Mouse (Mus musculus) liver, adult 2 months (tissue): Measurements from ENCODE around the gene Crip2. TPM values are rescaled to one million over a fixed set of nuclear protein-coding genes. Genes with fewer than 3 reads are reported as not detected.

Source experiments
- DNase-seq: peaks from one replicate; pipeline ENCODE4 v3.0.0-alpha.2; 2011; ENCODE audit warnings: low read depth, low spot score; ENCODE audit errors: extremely low read depth
- H3K27ac ChIP-seq: fragments of 200-500 bp; replicated peaks from 2 replicates; pipeline ENCODE4 v1.5.1; 2012; ENCODE audit warnings: low read depth, mild to moderate bottlenecking, control low read depth, inconsistent platforms, low read length; ENCODE audit not compliant: insufficient read depth
- H3K27me3 ChIP-seq: fragments of 200-500 bp; 2 replicates; pipeline ENCODE4 v1.6.1; 2012; ENCODE audit warnings: mild to moderate bottlenecking, moderate library complexity, low read length, inconsistent platforms; ENCODE audit not compliant: control insufficient read depth, insufficient read depth
- H3K36me3 ChIP-seq: fragments of 200-500 bp; 2 replicates; pipeline ENCODE4 v1.6.1; 2012; ENCODE audit warnings: low read length, inconsistent platforms; ENCODE audit not compliant: control insufficient read depth, insufficient read depth
- H3K4me1 ChIP-seq: fragments of 200-500 bp; 2 replicates; pipeline ENCODE4 v1.6.1; 2011; ENCODE audit warnings: low read length; ENCODE audit not compliant: control insufficient read depth, insufficient read depth
- H3K4me3 ChIP-seq: fragments of 200-500 bp; 2 replicates; pipeline ENCODE4 v1.5.1; 2011; ENCODE audit warnings: low read depth, mild to moderate bottlenecking, control low read depth, low read length, moderate library complexity; ENCODE audit not compliant: insufficient read depth
- H3K79me2 ChIP-seq: fragments of 200-500 bp; 2 replicates; pipeline ENCODE4 v1.6.1; 2012; ENCODE audit warnings: inconsistent platforms, mild to moderate bottlenecking, low read length, moderate library complexity; ENCODE audit not compliant: control insufficient read depth, insufficient read depth
- H3K9ac ChIP-seq: fragments of 200-500 bp; 2 replicates; pipeline ENCODE4 v1.6.1; 2012; ENCODE audit warnings: low read depth, mild to moderate bottlenecking, control low read depth, inconsistent platforms, low read length
- CTCF ChIP-seq: fragments of 200-500 bp; IDR thresholded peaks from 2 replicates; pipeline ENCODE4 v1.5.1; 2011; ENCODE audit warnings: low read depth, low read length, control low read depth
- POLR2A ChIP-seq: fragments of 200-500 bp; IDR thresholded peaks from 2 replicates; pipeline ENCODE4 v1.6.1; 2011; ENCODE audit warnings: low read length, control low read depth; ENCODE audit not compliant: insufficient read depth; ENCODE audit errors: extremely low read depth
- WGBS: fragments of 180-500 bp; shearing (Covaris S2); methylation state at CpG from one replicate; pipeline ENCODE4 v1.1.7; 2018; 5-methylcytosine and 5-hydroxymethylcytosine counted together
- polyA plus RNA-seq: library from polyadenylated mRNA; depleted of rRNA; stranded (reverse); fragments of >200 nt; gene quantifications from 2 replicates; pipeline ENCODE4 v1.2.3, GENCODE M21; 2012
- total RNA-seq: library from RNA; depleted of rRNA; stranded (reverse); fragments of >200 nt; gene quantifications from 2 replicates; pipeline ENCODE4 v1.2.3, GENCODE M21; 2014

Crip2 gene
- total and polyA plus RNA-seq, 2 experiments = 24.3 to 245 TPM

DNA sequence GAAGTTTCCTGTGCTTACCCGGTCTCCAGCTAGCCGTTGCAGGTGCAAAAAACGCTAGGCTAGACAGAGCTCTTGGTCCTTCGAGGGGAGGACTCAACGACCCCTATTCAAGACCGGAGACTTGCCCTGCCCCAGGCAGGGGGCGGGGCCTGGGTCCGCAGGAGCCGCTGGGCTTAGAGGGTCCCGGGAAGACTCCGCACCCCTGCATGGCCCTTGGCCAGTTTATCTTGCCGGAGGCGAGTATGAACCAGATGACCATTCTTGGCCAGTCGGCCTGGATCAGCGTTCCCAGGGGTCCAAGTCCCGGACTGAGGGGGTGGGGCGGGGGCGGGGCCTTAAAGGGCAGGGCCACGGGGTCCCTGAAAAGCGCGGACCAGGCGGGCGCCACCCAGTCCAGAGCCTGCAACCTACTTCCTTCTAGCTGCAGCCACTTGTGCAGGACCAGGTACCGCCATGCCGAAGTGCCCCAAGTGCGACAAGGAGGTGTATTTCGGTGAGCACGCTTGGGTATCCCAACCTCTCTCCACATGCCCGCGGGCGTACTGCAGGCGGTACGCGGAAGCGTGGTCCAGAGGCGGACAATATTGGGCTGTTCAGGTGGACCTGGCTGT is 11.7 kb downstream of the Crip2 start:
- Histone ChIP-seq H3K27me3 (no peaks in the 10 kb centered on the region), H3K27ac (no peak overlapping the region; the same call in 1 of the 2 replicates), H3K4me3 (peak overlapping the region; percentile 76), H3K9ac (peak overlapping the region; percentile 68), H3K36me3 (no peaks in the 10 kb centered on the region), H3K79me2 (no peaks in the 10 kb centered on the region), H3K4me1 (peaks cover 9% of the 10 kb centered on the region)
- DNase-seq = no peak
- 1% methylated on average over 36 of the region's 36 CpGs for WGBS
- TF ChIP-seq CTCF (no peak), POLR2A (0 out of 2 replicates have a peak, but pooled peaks have one; percentile 5)

DNA sequence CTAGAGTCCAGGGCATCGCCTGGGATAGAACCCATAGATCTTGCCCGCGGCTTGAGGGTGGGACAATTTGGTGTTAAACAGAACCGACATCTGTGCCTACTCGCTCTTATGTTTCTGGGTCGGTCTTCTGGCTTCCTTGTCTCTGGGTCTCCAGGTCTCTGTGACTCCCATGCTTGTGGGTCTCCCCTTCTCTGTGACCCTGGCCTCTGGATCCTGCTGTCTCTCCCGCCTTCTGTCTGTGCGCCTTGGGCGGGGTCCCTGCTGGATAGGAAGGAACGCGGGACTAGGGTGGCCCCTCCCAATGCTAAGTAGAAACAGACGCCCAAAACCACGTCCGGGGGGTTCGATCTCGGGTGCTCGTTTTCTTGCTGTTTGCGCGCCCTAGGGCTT is 12.2 kb downstream of the Crip2 start:
- Histone ChIP-seq H3K9ac (peak overlapping the region; percentile 68), H3K27me3 (no peaks in the 10 kb centered on the region), H3K27ac (no peak overlapping the region; the same call in 1 of the 2 replicates), H3K4me1 (peaks cover 9% of the 10 kb centered on the region), H3K79me2 (no peaks in the 10 kb centered on the region), H3K4me3 (peak overlapping the region; percentile 76), H3K36me3 (no peaks in the 10 kb centered on the region)
- no peak for DNase-seq
- TF ChIP-seq CTCF (no peak), POLR2A (no peak)
- WGBS = 28% methylated on average over 19 of the region's 19 CpGs

DNA sequence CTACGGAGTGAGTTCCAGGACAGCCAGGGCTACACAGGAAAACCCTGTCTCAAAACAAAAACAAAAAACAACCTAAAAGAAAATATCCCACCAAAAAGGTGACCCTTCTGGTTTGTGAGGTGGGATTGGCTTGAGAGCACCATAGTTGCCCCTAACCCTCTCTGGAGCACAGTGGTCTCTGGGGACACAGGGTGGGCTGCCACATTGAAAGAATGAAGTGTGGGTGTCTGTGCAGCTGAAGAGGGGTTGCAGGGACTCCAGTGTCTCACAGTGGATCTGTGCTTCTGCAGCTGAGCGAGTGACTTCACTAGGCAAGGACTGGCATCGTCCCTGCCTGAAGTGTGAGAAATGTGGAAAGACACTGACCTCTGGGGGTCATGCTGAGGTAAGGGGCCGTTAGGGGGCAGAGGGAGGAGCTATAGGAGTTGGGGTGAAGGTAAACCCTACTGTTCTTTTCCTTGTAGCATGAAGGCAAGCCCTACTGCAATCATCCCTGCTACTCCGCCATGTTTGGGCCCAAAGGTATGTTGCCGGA is 13.0 kb downstream of the Crip2 start:
- no peak overlapping the region for H3K4me3 ChIP-seq
- no peaks in the 10 kb centered on the region for H3K79me2 ChIP-seq
- H3K27me3 ChIP-seq = no peaks in the 10 kb centered on the region
- peaks cover 9% of the 10 kb centered on the region for H3K4me1 ChIP-seq
- no peaks in the 10 kb centered on the region for H3K36me3 ChIP-seq
- H3K9ac ChIP-seq = no peak overlapping the region
- 84% methylated on average over 6 of the region's 6 CpGs for WGBS
- TF ChIP-seq CTCF (no peak), POLR2A (no peak)
- no peak overlapping the region for H3K27ac ChIP-seq
- no peak for DNase-seq

DNA sequence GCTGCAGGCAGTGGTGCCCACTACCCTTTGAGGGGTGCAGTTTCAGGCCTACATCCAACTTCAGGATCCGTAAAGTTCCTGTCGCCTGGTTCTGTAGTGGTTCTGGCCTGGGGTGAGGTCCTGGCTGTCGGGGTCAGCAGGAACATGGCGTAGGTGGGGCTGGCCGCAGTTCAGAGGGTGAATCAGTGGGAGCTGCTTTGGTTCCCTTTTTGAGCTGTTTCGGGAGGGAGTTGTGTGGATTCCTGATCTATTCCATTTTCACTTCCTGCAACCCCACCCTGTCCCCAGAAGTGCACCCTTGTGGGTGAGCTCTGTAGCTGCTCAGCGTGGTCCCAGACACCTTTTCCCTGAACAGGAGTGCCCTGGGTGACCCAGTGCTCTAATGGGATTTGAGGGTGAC is 13.9 kb downstream of the Crip2 start:
- WGBS = 94% methylated on average over 7 of the region's 7 CpGs
- Histone ChIP-seq H3K79me2 (no peaks in the 10 kb centered on the region), H3K27me3 (no peaks in the 10 kb centered on the region), H3K9ac (no peak overlapping the region), H3K36me3 (no peaks in the 10 kb centered on the region), H3K4me1 (peaks cover 9% of the 10 kb centered on the region), H3K4me3 (no peak overlapping the region), H3K27ac (no peak overlapping the region)
- no peak for DNase-seq
- TF ChIP-seq CTCF (no peak), POLR2A (no peak)

DNA sequence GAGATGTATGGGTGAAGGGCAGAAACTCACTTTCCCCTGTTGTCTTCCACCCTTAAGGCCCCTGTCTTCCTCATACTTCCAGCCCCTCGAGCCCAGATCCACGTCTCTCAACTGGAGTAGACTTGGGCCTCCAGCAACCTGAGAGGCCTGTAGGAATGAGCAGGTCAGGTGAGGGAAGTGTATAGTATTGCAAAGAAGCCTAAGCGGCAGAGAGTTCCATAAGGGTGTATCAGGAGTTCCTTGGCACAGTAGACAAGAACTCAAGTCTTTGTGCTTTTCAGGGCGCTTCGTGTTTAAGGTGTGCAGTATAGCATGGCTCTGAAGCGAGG is 14.7 kb downstream of the Crip2 start:
- no peak for DNase-seq
- Histone ChIP-seq H3K9ac (no peak overlapping the region), H3K4me1 (peaks cover 9% of the 10 kb centered on the region), H3K36me3 (no peaks in the 10 kb centered on the region), H3K4me3 (no peak overlapping the region; the same call in 1 of the 2 replicates), H3K79me2 (no peaks in the 10 kb centered on the region), H3K27ac (no peak overlapping the region), H3K27me3 (no peaks in the 10 kb centered on the region)
- 84% methylated on average over 6 of the region's 6 CpGs for WGBS
- TF ChIP-seq POLR2A (no peak), CTCF (no peak)

DNA sequence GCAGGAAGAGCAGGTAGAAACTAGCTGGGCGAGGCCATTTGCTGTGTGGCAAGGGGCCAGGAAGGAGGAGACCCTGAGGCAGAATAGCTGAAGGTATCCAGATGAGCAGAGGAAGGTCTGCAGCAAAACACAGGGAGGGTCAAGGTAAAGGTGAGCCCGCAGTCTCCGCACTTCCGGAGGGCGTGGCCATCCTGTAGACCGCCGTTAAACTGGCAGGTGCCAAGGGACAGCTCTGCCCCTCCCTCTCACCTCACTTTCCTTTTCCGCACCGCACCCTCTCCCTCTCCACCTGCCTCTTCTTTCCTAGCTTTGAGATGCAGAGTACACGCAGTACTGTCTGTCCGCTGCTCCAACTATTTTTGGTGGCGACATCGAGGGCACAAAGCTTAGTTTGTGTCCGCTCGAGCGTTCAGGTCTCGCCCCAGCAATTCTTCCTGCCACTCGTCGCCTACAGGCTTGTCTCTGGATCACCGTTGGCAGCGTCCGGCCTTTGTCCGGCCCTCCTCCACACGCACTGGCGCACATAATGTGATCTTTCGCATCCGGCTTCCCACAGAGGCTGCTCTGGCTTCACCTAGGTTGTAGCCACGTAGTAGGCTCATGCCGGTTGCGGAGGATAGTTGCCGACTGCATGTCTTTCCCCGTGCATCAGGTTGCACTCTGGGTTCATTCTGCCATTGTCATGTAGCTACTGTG is 15.2 kb downstream of the Crip2 start:
- DNase-seq = peak; percentile 42
- Histone ChIP-seq H3K27ac (peak overlapping the region; percentile 16), H3K4me1 (peaks cover 9% of the 10 kb centered on the region), H3K4me3 (peak overlapping the region; percentile 36), H3K9ac (peak overlapping the region; percentile 17), H3K36me3 (no peaks in the 10 kb centered on the region), H3K27me3 (no peaks in the 10 kb centered on the region), H3K79me2 (no peaks in the 10 kb centered on the region)
- TF ChIP-seq POLR2A (no peak), CTCF (no peak)
- 3% methylated on average over 32 of the region's 32 CpGs for WGBS
